Mouse (Mus musculus): ENCODE results near the gene Rabgap1l. TPM values are rescaled to one million over a fixed set of nuclear protein-coding genes. Genes with fewer than 3 reads are reported as not detected.

The Rabgap1l gene
- polyA plus RNA-seq, 1 experiment from 2014 or later: 12.2 TPM

GRCm38 (mm10) chr1:160596948-160597270 lies 196.1 kb downstream of the Rabgap1l start:
- no peak for DNase-seq (ENCODE audit: low spot score, missing footprints)
- no peak overlapping the region for H3K27ac ChIP-seq (ENCODE audit: low read depth, low read length)
- H3K4me3 ChIP-seq (ENCODE audit: low read depth, low read length): no peak overlapping the region
- H3K27me3 ChIP-seq (ENCODE audit: control insufficient read depth, insufficient read depth, low read length): no peaks in the 10 kb centered on the region
- H3K4me1 ChIP-seq (ENCODE audit: control insufficient read depth, insufficient read depth, low read length): no peaks in the 10 kb centered on the region
- no peak for ATAC-seq (ENCODE audit: low FRiP score)
- no peaks in the 10 kb centered on the region for H3K36me3 ChIP-seq (ENCODE audit: control insufficient read depth, insufficient read depth, low read length)
- 73% methylated on average over 3 of the region's 3 CpGs for WGBS
- no peak overlapping the region for H3K9ac ChIP-seq (ENCODE audit: low read length)
- H3K9me3 ChIP-seq (ENCODE audit: control insufficient read depth, low read length): no peaks in the 10 kb centered on the region
- no peak overlapping the region for H3K4me2 ChIP-seq

- ATAC-seq (ENCODE audit: low FRiP score): no peak
- H3K9ac ChIP-seq (ENCODE audit: low read length): no peak overlapping the region
- H3K4me1 ChIP-seq (ENCODE audit: control insufficient read depth, insufficient read depth, low read length): no peaks in the 10 kb centered on the region
- no peaks in the 10 kb centered on the region for H3K36me3 ChIP-seq (ENCODE audit: control insufficient read depth, insufficient read depth, low read length)
- H3K9me3 ChIP-seq (ENCODE audit: control insufficient read depth, low read length): no peaks in the 10 kb centered on the region
- H3K27me3 ChIP-seq (ENCODE audit: control insufficient read depth, insufficient read depth, low read length): no peaks in the 10 kb centered on the region
- no peak overlapping the region for H3K4me2 ChIP-seq
- no peak overlapping the region for H3K4me3 ChIP-seq (ENCODE audit: low read depth, low read length)
- DNase-seq (ENCODE audit: low spot score, missing footprints): peak; percentile 64
- H3K27ac ChIP-seq (ENCODE audit: low read depth, low read length): no peak overlapping the region
Measured at GRCm38 (mm10) chr1:160596252-160596947, 196.6 kb downstream of the Rabgap1l start.

- ATAC-seq (ENCODE audit: low FRiP score): no peak
- no peak overlapping the region for H3K27ac ChIP-seq (ENCODE audit: low read depth, low read length)
- WGBS: 83% methylated on average over 1 of the region's 1 CpGs
- H3K9ac ChIP-seq (ENCODE audit: low read length): no peak overlapping the region
- no peaks in the 10 kb centered on the region for H3K4me1 ChIP-seq (ENCODE audit: control insufficient read depth, insufficient read depth, low read length)
- H3K4me3 ChIP-seq (ENCODE audit: low read depth, low read length): no peak overlapping the region
- no peak for DNase-seq (ENCODE audit: low spot score, missing footprints)
- no peaks in the 10 kb centered on the region for H3K9me3 ChIP-seq (ENCODE audit: control insufficient read depth, low read length)
- H3K36me3 ChIP-seq (ENCODE audit: control insufficient read depth, insufficient read depth, low read length): no peaks in the 10 kb centered on the region
- H3K4me2 ChIP-seq: no peak overlapping the region
- no peaks in the 10 kb centered on the region for H3K27me3 ChIP-seq (ENCODE audit: control insufficient read depth, insufficient read depth, low read length)
Measured at GRCm38 (mm10) chr1:160594576-160594975, 198.4 kb downstream of the Rabgap1l start.

GRCm38 (mm10) chr1:160594066-160594465 lies 198.9 kb downstream of the Rabgap1l start:
- Histone ChIP-seq H3K9me3 (ENCODE audit: control insufficient read depth, low read length) (no peaks in the 10 kb centered on the region), H3K27me3 (ENCODE audit: control insufficient read depth, insufficient read depth, low read length) (no peaks in the 10 kb centered on the region), H3K4me1 (ENCODE audit: control insufficient read depth, insufficient read depth, low read length) (no peaks in the 10 kb centered on the region), H3K4me2 (no peak overlapping the region), H3K27ac (ENCODE audit: low read depth, low read length) (no peak overlapping the region), H3K9ac (ENCODE audit: low read length) (no peak overlapping the region), H3K36me3 (ENCODE audit: control insufficient read depth, insufficient read depth, low read length) (no peaks in the 10 kb centered on the region), H3K4me3 (ENCODE audit: low read depth, low read length) (no peak overlapping the region)
- 88% methylated on average over 4 of the region's 4 CpGs for WGBS
- DNase-seq (ENCODE audit: low spot score, missing footprints) (no peak), ATAC-seq (ENCODE audit: low FRiP score) (no peak)

- Histone ChIP-seq H3K4me3 (ENCODE audit: low read depth, low read length) (no peak overlapping the region), H3K36me3 (ENCODE audit: control insufficient read depth, insufficient read depth, low read length) (no peaks in the 10 kb centered on the region), H3K4me1 (ENCODE audit: control insufficient read depth, insufficient read depth, low read length) (no peaks in the 10 kb centered on the region), H3K9ac (ENCODE audit: low read length) (no peak overlapping the region), H3K4me2 (no peak overlapping the region), H3K27me3 (ENCODE audit: control insufficient read depth, insufficient read depth, low read length) (no peaks in the 10 kb centered on the region), H3K9me3 (ENCODE audit: control insufficient read depth, low read length) (no peaks in the 10 kb centered on the region), H3K27ac (ENCODE audit: low read depth, low read length) (no peak overlapping the region)
- ATAC-seq (ENCODE audit: low FRiP score) (no peak), DNase-seq (ENCODE audit: low spot score, missing footprints) (peak; percentile 69)
- WGBS: 75% methylated on average over 4 of the region's 4 CpGs
Measured at GRCm38 (mm10) chr1:160588911-160589590, 204.0 kb downstream of the Rabgap1l start.

- no peaks in the 10 kb centered on the region for H3K9me3 ChIP-seq (ENCODE audit: control insufficient read depth, low read length)
- peaks cover 3% of the 10 kb centered on the region; the same call in 1 of the 2 replicates for H3K4me1 ChIP-seq (ENCODE audit: control insufficient read depth, insufficient read depth, low read length)
- 55% methylated on average over 12 of the region's 12 CpGs for WGBS
- DNase-seq (ENCODE audit: low spot score, missing footprints) (peak; percentile 83), ATAC-seq (ENCODE audit: low FRiP score) (peak; percentile 35; the same call in 1 of the 2 replicates)
- H3K27me3 ChIP-seq (ENCODE audit: control insufficient read depth, insufficient read depth, low read length): no peaks in the 10 kb centered on the region
- no peaks in the 10 kb centered on the region for H3K36me3 ChIP-seq (ENCODE audit: control insufficient read depth, insufficient read depth, low read length)
- no peak overlapping the region for H3K9ac ChIP-seq (ENCODE audit: low read length)
- no peak overlapping the region for H3K27ac ChIP-seq (ENCODE audit: low read depth, low read length)
- H3K4me2 ChIP-seq: peak overlapping the region; percentile 4; the same call in 1 of the 2 replicates
- H3K4me3 ChIP-seq (ENCODE audit: low read depth, low read length): no peak overlapping the region
Measured at GRCm38 (mm10) chr1:160579309-160580233, 213.4 kb downstream of the Rabgap1l start.

- Histone ChIP-seq H3K4me3 (ENCODE audit: low read depth, low read length) (no peak overlapping the region), H3K4me1 (ENCODE audit: control insufficient read depth, insufficient read depth, low read length) (peaks cover 3% of the 10 kb centered on the region; the same call in 1 of the 2 replicates), H3K9ac (ENCODE audit: low read length) (no peak overlapping the region), H3K27ac (ENCODE audit: low read depth, low read length) (no peak overlapping the region), H3K9me3 (ENCODE audit: control insufficient read depth, low read length) (no peaks in the 10 kb centered on the region), H3K4me2 (no peak overlapping the region), H3K36me3 (ENCODE audit: control insufficient read depth, insufficient read depth, low read length) (no peaks in the 10 kb centered on the region), H3K27me3 (ENCODE audit: control insufficient read depth, insufficient read depth, low read length) (no peaks in the 10 kb centered on the region)
- ATAC-seq (ENCODE audit: low FRiP score) (no peak), DNase-seq (ENCODE audit: low spot score, missing footprints) (no peak)
- 86% methylated on average over 4 of the region's 4 CpGs for WGBS
Measured at GRCm38 (mm10) chr1:160576124-160576523, 216.9 kb downstream of the Rabgap1l start.

GRCm38 (mm10) chr1:160574039-160574438 lies 219.0 kb downstream of the Rabgap1l start:
- no peak overlapping the region for H3K27ac ChIP-seq (ENCODE audit: low read depth, low read length)
- H3K27me3 ChIP-seq (ENCODE audit: control insufficient read depth, insufficient read depth, low read length): no peaks in the 10 kb centered on the region
- 87% methylated on average over 4 of the region's 4 CpGs for whole genome bisulfite sequencing
- ATAC-seq (ENCODE audit: low FRiP score) (no peak), DNase-seq (ENCODE audit: low spot score, missing footprints) (no peak)
- peaks cover under 1% of the 10 kb centered on the region; the same call in 1 of the 2 replicates for H3K4me1 ChIP-seq (ENCODE audit: control insufficient read depth, insufficient read depth, low read length)
- H3K4me3 ChIP-seq (ENCODE audit: low read depth, low read length): no peak overlapping the region
- H3K36me3 ChIP-seq (ENCODE audit: control insufficient read depth, insufficient read depth, low read length): no peaks in the 10 kb centered on the region
- H3K4me2 ChIP-seq: no peak overlapping the region
- no peaks in the 10 kb centered on the region for H3K9me3 ChIP-seq (ENCODE audit: control insufficient read depth, low read length)
- no peak overlapping the region for H3K9ac ChIP-seq (ENCODE audit: low read length)
